Mouse (Mus musculus) kidney, postnatal 0 days (tissue): ENCODE results near the gene C1qtnf5. TPM values are rescaled to one million over a fixed set of nuclear protein-coding genes. Genes with fewer than 3 reads are reported as not detected.
A peak's percentile ranks its signal among the peaks of the same experiment; 100 is the strongest.
"Not testable (repeated sequence)": the region's sequence is repeated elsewhere in the genome, so short reads cannot be mapped to it uniquely, and the experiment has no call there.

Experiments used
- ATAC-seq: fragments of 200-750 bp; cut with Nextera tagmentation; replicated peaks from 2 replicates; pipeline ENCODE4 v1.8.0; 2017; ENCODE audit warnings: low read depth, moderate number of reproducible peaks, moderate TSS enrichment, moderate library complexity; ENCODE audit not compliant: low FRiP score
- DNase-seq: peaks from one replicate; pipeline ENCODE4 v3.0.0-alpha.2; 2016; ENCODE audit warnings: low spot score
- H3K27ac ChIP-seq: fragments of 300-500 bp; sonication (generic); 2 replicates; pipeline ENCODE4 v1.5.1; 2014; ENCODE audit warnings: mild to moderate bottlenecking
- H3K27me3 ChIP-seq: fragments of 300-500 bp; sonication (generic); 2 replicates; pipeline ENCODE4 v1.6.1; 2014; ENCODE audit warnings: low read length, mixed read lengths; ENCODE audit not compliant: insufficient read depth
- H3K36me3 ChIP-seq: fragments of 300-500 bp; sonication (generic); 2 replicates; pipeline ENCODE4 v1.6.1; 2014; ENCODE audit warnings: low read length, mixed read lengths; ENCODE audit not compliant: insufficient read depth
- H3K4me1 ChIP-seq: fragments of 300-500 bp; sonication (generic); replicated peaks from 2 replicates; pipeline ENCODE4 v1.6.1; 2014; ENCODE audit warnings: antibody characterized with exemption, low read length, mixed read lengths; ENCODE audit not compliant: insufficient read depth
- H3K4me2 ChIP-seq: fragments of 300-500 bp; sonication (generic); 2 replicates; pipeline ENCODE4 v1.6.1; 2014; ENCODE audit warnings: mild to moderate bottlenecking, low read length, moderate library complexity, mixed read lengths
- H3K4me3 ChIP-seq: fragments of 300-500 bp; sonication (generic); replicated peaks from 2 replicates; pipeline ENCODE4 v1.5.1; 2014; ENCODE audit warnings: low read depth, low read length
- H3K9ac ChIP-seq: fragments of 300-500 bp; sonication (generic); 2 replicates; pipeline ENCODE4 v1.6.1; 2014; ENCODE audit warnings: low read depth, low read length
- H3K9me3 ChIP-seq: fragments of 300-500 bp; sonication (generic); replicated peaks from 2 replicates; pipeline ENCODE4 v1.6.1; 2016; ENCODE audit warnings: low read length, inconsistent platforms, mixed read lengths
- CTCF ChIP-seq: IDR thresholded peaks from 2 replicates; pipeline ENCODE4 v1.5.1; 2016; ENCODE audit warnings: antibody characterized with exemption, low read depth, mild to moderate bottlenecking, moderate library complexity
- WGBS: fragments of 180-500 bp; shearing (Covaris S2); extraction: QIAGEN DNeasy Blood & Tissue Kit; methylation state at CpG from one replicate; pipeline ENCODE4 v1.1.7; 2014; 5-methylcytosine and 5-hydroxymethylcytosine counted together
- polyA plus RNA-seq: library from polyadenylated mRNA; unstranded; fragments of >200 nt; fragmentation: Nextera tagmentation; extraction: Ambion mirVana; gene quantifications from 2 replicates; pipeline ENCODE4 v1.2.1, GENCODE M21; 2015

Gene C1qtnf5
- polyA plus RNA-seq, 1 experiment from 2014 or later, result 12.3 TPM

- Histone ChIP-seq H3K4me3 (no peak overlapping the region), H3K36me3 (no peaks in the 10 kb centered on the region), H3K9ac (0 out of 2 replicates have a peak overlapping the region, but pooled peaks have one; percentile 31), H3K4me1 (peaks cover 45% of the 10 kb centered on the region), H3K27ac (no peak overlapping the region; the same call in 1 of the 2 replicates), H3K4me2 (peak overlapping the region; percentile 45), H3K27me3 (no peaks in the 10 kb centered on the region), H3K9me3 (no peaks in the 10 kb centered on the region)
- DNase-seq, result no peak
- 70% methylated on average over 31 of the region's 31 CpGs for whole genome bisulfite sequencing
- ATAC-seq, result no peak
- TF ChIP-seq CTCF, result no peak
These were observed 1.4 kb downstream of the C1qtnf5 start for GRCm38 (mm10) chr9:44108269-44109055.

DNA sequence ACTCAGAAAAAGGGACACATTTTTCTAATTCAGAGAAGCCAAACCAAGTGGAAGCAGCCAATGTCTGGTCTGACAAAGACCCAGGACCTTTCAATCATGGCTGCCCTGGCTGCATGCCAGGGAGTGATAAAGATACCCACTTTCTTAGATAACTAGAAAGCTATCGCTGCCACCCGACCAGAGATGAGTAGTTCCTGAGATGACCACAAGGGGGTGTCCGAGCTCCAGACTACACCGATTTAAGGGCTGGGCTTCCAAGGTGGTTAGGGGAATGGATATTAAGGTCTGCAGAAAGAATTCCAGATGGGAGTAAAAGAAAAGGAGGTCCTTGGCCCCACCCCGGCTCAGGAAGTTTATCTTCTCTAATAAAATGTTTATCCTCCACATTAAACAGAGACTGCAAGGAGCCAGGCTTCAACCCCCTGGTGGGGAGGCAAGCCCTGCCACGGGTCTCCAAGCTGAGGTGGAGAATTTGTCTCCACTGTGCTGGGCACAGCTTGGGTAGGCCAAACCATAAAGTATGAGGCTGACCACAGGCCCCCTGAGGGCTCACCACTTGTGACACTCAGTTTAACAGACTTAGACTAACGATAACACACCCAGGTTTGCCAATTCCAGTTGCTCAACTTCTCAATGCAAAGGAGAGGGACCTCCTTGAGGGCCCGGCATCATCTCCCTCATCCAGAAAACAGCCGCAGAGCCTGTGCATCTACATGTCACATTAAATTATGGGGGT, 2.5 kb downstream of the C1qtnf5 start:
- peak overlapping the region; percentile 41 for H3K4me2 ChIP-seq
- no peak for ATAC-seq
- H3K27ac ChIP-seq, result peak overlapping the region; percentile 13; the same call in 1 of the 2 replicates
- peaks cover 45% of the 10 kb centered on the region for H3K4me1 ChIP-seq
- DNase-seq, result peak; percentile 84
- no peaks in the 10 kb centered on the region for H3K36me3 ChIP-seq
- 16% methylated on average over 9 of the region's 9 CpGs for WGBS
- 0 out of 2 replicates have a peak overlapping the region, but pooled peaks have one; percentile 13 for H3K9ac ChIP-seq
- peak; percentile 87 for TF ChIP-seq CTCF
- H3K27me3 ChIP-seq, result no peaks in the 10 kb centered on the region
- no peaks in the 10 kb centered on the region for H3K9me3 ChIP-seq
- H3K4me3 ChIP-seq, result no peak overlapping the region

- DNase-seq, H3K4me3 ChIP-seq, ATAC-seq, H3K9ac ChIP-seq, H3K27ac ChIP-seq, H3K9me3 ChIP-seq, H3K27me3 ChIP-seq, H3K36me3 ChIP-seq: not testable (repeated sequence)
- 57% methylated on average over 10 of the region's 12 CpGs for WGBS
- Histone ChIP-seq H3K4me2 (peak overlapping the region; percentile 54; the same call in 1 of the 2 replicates), H3K4me1 (peaks cover 36% of the 10 kb centered on the region)
These were observed 4.9 kb downstream of the C1qtnf5 start for GRCm38 (mm10) chr9:44111909-44112308.

DNA sequence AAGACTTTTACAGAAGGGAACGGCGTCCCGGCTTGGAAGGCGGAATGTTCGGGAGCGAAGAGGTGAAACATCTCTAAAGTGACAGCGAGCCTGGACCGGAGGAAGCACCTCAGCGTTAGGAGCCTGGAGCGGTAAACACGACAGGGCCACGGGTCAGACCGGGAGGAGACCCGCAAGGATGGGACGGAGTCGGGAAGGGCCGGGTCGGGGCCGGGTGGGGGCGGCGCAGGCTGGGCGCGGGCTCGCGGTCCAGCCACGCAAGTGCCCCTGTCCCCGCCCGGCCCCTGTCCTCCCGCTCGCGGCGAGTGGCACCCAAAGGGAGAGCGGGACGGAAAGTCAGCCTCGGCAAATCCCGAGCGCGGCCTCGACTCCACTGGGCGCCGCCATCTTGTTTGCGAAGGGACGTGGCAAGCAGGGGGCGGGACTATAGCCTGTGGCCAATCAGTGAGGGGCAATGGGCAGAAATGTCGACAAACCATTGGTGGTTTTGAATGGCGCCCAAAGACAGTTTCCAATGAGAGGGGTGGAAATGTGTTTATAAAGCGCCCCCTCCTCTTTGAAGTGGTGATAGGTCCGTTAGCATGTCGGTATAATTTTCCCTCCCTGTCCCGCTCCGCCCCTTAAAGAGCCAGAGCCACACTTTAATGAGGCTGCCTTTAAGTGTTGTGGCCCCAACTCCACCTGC, 6.2 kb downstream of the C1qtnf5 start, which contains the start of the genes Gm49380 and Rnf26:
Gene Gm49380, minus strand, starts transcription at position 396 of the 685 bp plus-strand sequence.
Gene Rnf26, minus strand, starts transcription at position 413 of the 685 bp plus-strand sequence.
- H3K4me1 ChIP-seq, result peaks cover 23% of the 10 kb centered on the region
- peak within 1 kb of the TSS; percentile 74 for H3K9ac ChIP-seq
- H3K27me3 ChIP-seq, result no peaks in the 10 kb centered on the region
- peak within 1 kb of the TSS; percentile 54 for H3K4me2 ChIP-seq
- no peaks in the 10 kb centered on the region for H3K36me3 ChIP-seq
- H3K9me3 ChIP-seq, result no peaks in the 10 kb centered on the region
- TF ChIP-seq CTCF, result no peak
- DNase-seq (peak; percentile 100), ATAC-seq (peak; percentile 94)
- WGBS, result under 1% methylated on average over 50 of the region's 51 CpGs
- H3K27ac ChIP-seq, result no peak within 1 kb of the TSS
- peak within 1 kb of the TSS; percentile 62 for H3K4me3 ChIP-seq

- 87% methylated on average over 2 of the region's 2 CpGs for WGBS
- H3K4me3 ChIP-seq, result no peak overlapping the region
- no peak overlapping the region for H3K4me2 ChIP-seq
These were observed 7.4 kb downstream of the C1qtnf5 start for GRCm38 (mm10) chr9:44114453-44114852.

DNA sequence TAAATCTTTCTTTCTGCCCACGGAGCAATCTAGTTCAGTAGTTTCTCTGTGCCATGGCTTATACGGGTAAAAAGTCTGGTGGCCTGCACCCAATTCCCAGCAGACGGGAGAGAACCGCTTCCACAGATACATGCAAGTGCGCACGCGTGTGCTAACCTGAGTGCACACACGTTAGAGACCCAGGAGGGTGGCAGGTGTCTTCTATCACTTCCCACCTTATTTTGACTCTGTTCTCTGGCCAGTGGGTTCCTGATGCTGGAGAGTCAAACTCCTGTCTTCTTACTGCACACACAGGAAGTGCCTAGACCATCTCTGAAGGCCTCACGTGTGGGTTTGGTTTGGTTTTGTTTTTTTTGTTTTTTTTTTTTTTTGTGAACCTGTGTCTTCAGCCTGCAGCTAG, 8.6 kb downstream of the C1qtnf5 start:
- H3K4me3 ChIP-seq, result no peak overlapping the region
- peaks cover under 1% of the 10 kb centered on the region for H3K4me1 ChIP-seq
- no peak for ATAC-seq
- no peaks in the 10 kb centered on the region for H3K27me3 ChIP-seq
- no peak for TF ChIP-seq CTCF
- no peak overlapping the region for H3K27ac ChIP-seq
- WGBS, result 81% methylated on average over 9 of the region's 9 CpGs
- no peak overlapping the region for H3K9ac ChIP-seq
- H3K4me2 ChIP-seq, result no peak overlapping the region
- H3K36me3 ChIP-seq, result no peaks in the 10 kb centered on the region
- DNase-seq, result no peak
- H3K9me3 ChIP-seq, result no peaks in the 10 kb centered on the region

More at GRCm38 (mm10) chr9:44114453-44114852, 7.4 kb downstream of the C1qtnf5 start:
- DNase-seq (no peak), ATAC-seq (no peak)
- H3K4me1 ChIP-seq, result peaks cover 12% of the 10 kb centered on the region
- H3K9ac ChIP-seq, result no peak overlapping the region
- no peaks in the 10 kb centered on the region for H3K36me3 ChIP-seq
- no peak for TF ChIP-seq CTCF
- H3K27ac ChIP-seq, result no peak overlapping the region
- no peaks in the 10 kb centered on the region for H3K27me3 ChIP-seq
- no peaks in the 10 kb centered on the region for H3K9me3 ChIP-seq
